Mouse (Mus musculus) neural tube, embryonic 15.5 days (tissue): ENCODE measurements around the gene Ifi27. TPM values are rescaled to one million over a fixed set of nuclear protein-coding genes. Genes with fewer than 3 reads are reported as not detected.
"Not testable (repeated sequence)": the region's sequence is repeated elsewhere in the genome, so short reads cannot be mapped to it uniquely, and the experiment has no call there.

Source experiments
- ATAC-seq: fragments of 200-750 bp; cut with Nextera tagmentation; 2 replicates; pipeline ENCODE4 v1.8.0; 2017; ENCODE audit warnings: mild to moderate bottlenecking, moderate TSS enrichment, moderate library complexity; ENCODE audit not compliant: low FRiP score
- H3K27ac ChIP-seq: fragments of 300-500 bp; sonication (generic); replicated peaks from 2 replicates; pipeline ENCODE4 v1.5.1; 2015; ENCODE audit warnings: mild to moderate bottlenecking, inconsistent platforms
- H3K27me3 ChIP-seq: fragments of 300-500 bp; sonication (generic); replicated peaks from 2 replicates; pipeline ENCODE4 v1.6.1; 2015; ENCODE audit warnings: inconsistent platforms
- H3K36me3 ChIP-seq: fragments of 300-500 bp; sonication (generic); 2 replicates; pipeline ENCODE4 v1.6.1; 2015; ENCODE audit warnings: inconsistent platforms
- H3K4me1 ChIP-seq: fragments of 300-500 bp; sonication (generic); 2 replicates; pipeline ENCODE4 v1.6.1; 2015; ENCODE audit warnings: inconsistent platforms
- H3K4me2 ChIP-seq: fragments of 300-500 bp; sonication (generic); 2 replicates; pipeline ENCODE4 v1.6.1; 2015; ENCODE audit warnings: inconsistent platforms, mild to moderate bottlenecking, moderate library complexity
- H3K4me3 ChIP-seq: fragments of 300-500 bp; sonication (generic); replicated peaks from 2 replicates; pipeline ENCODE4 v1.5.1; 2015; ENCODE audit warnings: mild to moderate bottlenecking, inconsistent platforms
- H3K9ac ChIP-seq: fragments of 300-500 bp; sonication (generic); replicated peaks from 2 replicates; pipeline ENCODE4 v1.6.1; 2015; ENCODE audit warnings: mild to moderate bottlenecking, inconsistent platforms
- H3K9me3 ChIP-seq: fragments of 300-500 bp; sonication (generic); replicated peaks from 2 replicates; pipeline ENCODE4 v1.6.1; 2016; ENCODE audit warnings: inconsistent platforms
- WGBS: fragments of 180-500 bp; shearing (Covaris S2); methylation state at CpG from one replicate; pipeline ENCODE4 v1.1.7; 2015; ENCODE audit warnings: mixed read lengths; 5-methylcytosine and 5-hydroxymethylcytosine counted together
- polyA plus RNA-seq: library from polyadenylated mRNA; unstranded; fragments of >200 nt; fragmentation: Nextera tagmentation; extraction: Ambion mirVana; gene quantifications from 2 replicates; pipeline ENCODE4 v1.2.1, GENCODE M21; 2015

Ifi27 gene
- polyA plus RNA-seq, 1 experiment from 2014 or later, result 14.6 TPM

DNA sequence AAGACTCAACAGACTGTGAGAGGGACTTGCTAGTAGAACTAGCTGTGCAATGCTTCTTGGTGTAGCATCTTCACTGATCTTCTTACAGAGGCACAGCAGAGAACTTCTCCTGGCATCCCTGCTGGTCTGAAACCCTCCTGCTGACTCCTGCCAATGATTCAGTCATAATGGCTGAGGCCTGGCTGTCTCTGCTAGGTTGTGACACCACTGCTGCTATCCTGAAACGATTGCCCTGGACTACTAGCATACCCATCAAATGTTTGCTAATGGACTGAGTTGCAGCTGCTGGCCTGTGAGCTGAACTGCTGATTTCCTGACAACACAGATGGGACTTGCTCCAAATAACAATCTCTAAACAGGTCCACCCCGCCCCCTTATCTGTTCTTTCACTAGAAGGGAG is 40.5 kb downstream of the Ifi27 start:
- no peak overlapping the region for H3K4me2 ChIP-seq
- ATAC-seq, result no peak

DNA sequence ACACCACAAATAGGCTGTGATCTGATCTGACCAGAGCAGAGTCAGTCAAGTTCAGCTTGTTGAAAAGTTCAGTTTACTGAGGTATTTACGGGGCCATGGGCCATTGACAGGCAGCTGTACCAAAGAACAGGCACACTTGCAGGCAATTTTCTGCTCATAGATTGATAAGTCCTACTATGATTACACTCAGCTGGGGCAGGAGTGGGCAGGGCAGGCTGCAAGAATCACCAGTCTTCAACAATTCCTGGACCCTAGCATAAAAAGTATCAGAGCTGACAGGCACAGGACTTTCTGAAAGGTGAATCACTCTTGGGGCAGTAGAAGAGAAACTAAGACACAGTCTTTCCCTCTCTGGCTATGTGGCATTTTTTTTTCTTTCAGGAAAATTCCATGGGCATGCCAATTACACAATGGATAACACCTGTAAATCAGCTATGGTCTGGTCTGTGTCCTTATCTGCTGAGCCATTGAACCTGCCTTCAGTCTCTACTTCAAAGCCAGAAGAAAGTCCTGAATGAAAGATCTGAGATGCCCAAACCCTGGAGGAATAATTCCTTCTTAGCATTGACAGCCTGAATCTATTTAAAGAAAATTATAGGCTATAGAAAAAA is 42.9 kb downstream of the Ifi27 start:
- Histone ChIP-seq H3K4me3 (no peak overlapping the region), H3K9me3 (no peaks in the 10 kb centered on the region), H3K27ac (no peak overlapping the region), H3K4me2 (no peak overlapping the region), H3K4me1 (no peaks in the 10 kb centered on the region), H3K9ac (no peak overlapping the region), H3K36me3 (no peaks in the 10 kb centered on the region), H3K27me3 (no peaks in the 10 kb centered on the region)
- 90% methylated on average over 1 of the region's 1 CpGs for WGBS
- ATAC-seq, result no peak

More for the DNA sequence above, 40.5 kb downstream of the Ifi27 start:
- Histone ChIP-seq H3K9me3 (no peaks in the 10 kb centered on the region), H3K27ac (no peak overlapping the region), H3K4me1 (no peaks in the 10 kb centered on the region), H3K36me3 (no peaks in the 10 kb centered on the region), H3K27me3 (no peaks in the 10 kb centered on the region), H3K9ac (no peak overlapping the region), H3K4me3 (no peak overlapping the region)
- 54% methylated on average over 2 of the region's 2 CpGs for WGBS

DNA sequence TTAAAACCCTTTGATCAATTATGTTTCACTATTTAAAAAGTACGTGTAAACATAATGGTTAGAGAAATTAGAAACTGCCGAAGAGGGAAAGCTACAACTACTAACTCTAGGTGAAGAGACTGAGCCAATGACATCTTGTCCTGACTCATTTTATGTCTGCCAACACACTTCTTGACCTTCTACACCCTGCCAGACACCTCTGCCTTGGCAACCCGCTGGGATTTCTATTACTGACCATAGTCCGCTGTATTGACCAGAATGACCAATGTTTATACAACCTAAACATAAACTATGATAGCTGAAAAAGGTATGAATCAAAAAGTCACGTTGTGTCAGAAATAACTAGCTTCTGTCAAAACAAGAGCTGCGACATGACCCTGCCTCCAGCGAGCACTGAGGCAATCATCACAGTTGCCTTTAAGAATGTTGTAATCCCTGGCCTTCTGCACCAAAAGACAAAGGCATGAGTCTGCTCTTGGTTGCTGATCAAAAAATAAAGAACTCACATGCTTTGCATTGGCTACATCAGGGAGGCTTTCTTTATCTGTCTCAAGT is 43.5 kb downstream of the Ifi27 start:
- no peak for ATAC-seq
- Histone ChIP-seq H3K4me3 (no peak overlapping the region), H3K9ac (no peak overlapping the region), H3K4me1 (no peaks in the 10 kb centered on the region), H3K9me3 (no peaks in the 10 kb centered on the region), H3K27me3 (no peaks in the 10 kb centered on the region), H3K36me3 (no peaks in the 10 kb centered on the region), H3K27ac (no peak overlapping the region), H3K4me2 (no peak overlapping the region)
- WGBS, result 81% methylated on average over 7 of the region's 7 CpGs

DNA sequence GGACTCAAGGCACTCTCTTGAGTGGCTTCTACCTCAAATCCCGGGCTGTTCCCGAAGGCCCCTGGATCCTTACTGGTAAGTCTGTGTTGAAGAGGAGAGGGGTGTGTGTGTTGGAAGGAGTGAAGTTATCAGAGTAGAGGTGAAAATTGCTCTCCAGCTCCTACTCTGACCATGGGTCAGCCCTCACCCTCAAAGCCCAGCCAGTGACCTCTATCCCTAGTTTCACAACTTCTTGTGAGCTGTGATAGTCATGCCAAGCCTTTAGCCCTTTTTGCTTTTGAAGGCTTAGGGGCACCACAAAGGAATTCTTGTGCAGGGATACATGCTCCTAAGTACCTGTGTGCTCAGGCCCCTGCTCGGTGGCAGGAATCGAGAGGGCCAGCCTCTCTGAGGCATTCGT is 47.7 kb downstream of the Ifi27 start:
- H3K9me3 ChIP-seq, result no peaks in the 10 kb centered on the region
- no peaks in the 10 kb centered on the region for H3K4me1 ChIP-seq
- H3K36me3 ChIP-seq, result no peaks in the 10 kb centered on the region
- H3K27ac ChIP-seq, result no peak overlapping the region
- ATAC-seq, result no peak
- no peaks in the 10 kb centered on the region for H3K27me3 ChIP-seq
- H3K4me3 ChIP-seq, result no peak overlapping the region
- no peak overlapping the region for H3K4me2 ChIP-seq
- 83% methylated on average over 5 of the region's 5 CpGs for WGBS
- H3K9ac ChIP-seq, result no peak overlapping the region

DNA sequence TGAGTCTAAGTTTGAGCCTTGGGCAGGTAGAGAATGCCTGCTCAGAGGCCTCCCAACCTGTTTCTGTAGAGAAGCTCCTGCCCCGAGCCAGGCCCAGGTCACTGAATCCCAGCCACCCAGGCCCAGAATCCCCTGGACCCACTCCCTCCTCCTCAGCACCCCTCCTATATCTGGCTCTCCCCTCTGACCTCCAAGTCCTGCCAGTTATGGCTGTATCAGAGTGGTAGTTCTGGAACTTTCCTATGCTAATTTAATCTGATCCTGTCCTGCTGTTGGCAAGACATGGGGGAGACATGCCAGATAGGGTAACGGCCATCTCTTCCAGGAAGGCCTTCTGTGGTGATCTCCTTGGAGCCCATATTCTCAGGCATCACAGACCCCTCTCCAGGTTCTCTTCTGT is 48.8 kb downstream of the Ifi27 start:
- H3K27ac ChIP-seq, result no peak overlapping the region
- no peak for ATAC-seq
- no peak overlapping the region for H3K4me3 ChIP-seq
- H3K9me3 ChIP-seq, result no peaks in the 10 kb centered on the region
- no peaks in the 10 kb centered on the region for H3K4me1 ChIP-seq
- no peak overlapping the region for H3K4me2 ChIP-seq
- WGBS, result 90% methylated on average over 2 of the region's 2 CpGs
- H3K36me3 ChIP-seq, result no peaks in the 10 kb centered on the region
- H3K27me3 ChIP-seq, result no peaks in the 10 kb centered on the region
- H3K9ac ChIP-seq, result no peak overlapping the region

DNA sequence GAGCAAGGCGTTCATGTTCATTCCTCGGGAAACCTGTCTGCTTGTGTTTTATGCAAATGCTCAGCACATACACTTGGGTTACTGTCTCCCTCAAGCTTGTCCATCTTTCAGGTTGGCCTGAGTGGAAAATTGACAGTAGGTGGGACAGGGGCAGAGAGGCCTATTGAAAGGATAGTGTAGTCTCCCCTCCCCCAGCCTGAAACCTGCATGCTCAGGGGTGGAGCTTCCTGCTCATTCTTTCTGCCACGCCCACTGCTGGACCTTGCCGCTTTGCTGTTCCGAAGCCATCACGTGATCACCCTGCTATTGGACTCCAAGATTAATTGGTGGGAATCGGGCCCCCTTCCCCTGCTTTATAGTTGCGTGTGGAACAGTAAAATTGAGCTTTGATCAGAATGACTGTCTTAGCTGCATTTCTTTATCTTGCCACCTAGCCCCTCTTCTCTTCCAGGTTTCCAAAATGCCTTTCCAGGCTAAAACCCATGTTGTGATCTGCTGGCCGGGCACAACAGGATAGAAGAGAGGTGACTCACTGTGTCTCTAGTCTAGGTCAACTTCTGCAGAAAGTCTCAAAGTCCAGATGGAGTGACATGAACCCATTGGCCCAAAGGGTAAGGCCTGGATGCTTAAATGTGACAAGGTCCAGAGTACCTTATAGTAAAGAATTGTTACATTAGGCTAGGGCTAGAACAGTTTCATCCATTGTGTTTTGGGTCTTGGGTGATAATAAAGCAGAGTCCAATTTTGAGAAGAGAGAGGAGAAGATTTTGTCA is 50.4 kb downstream of the Ifi27 start:
- H3K4me2 ChIP-seq, ATAC-seq, H3K9ac ChIP-seq, H3K4me1 ChIP-seq, H3K27me3 ChIP-seq, H3K36me3 ChIP-seq, H3K4me3 ChIP-seq, H3K27ac ChIP-seq, H3K9me3 ChIP-seq: not testable (repeated sequence)
- 58% methylated on average over 9 of the region's 9 CpGs for WGBS

DNA sequence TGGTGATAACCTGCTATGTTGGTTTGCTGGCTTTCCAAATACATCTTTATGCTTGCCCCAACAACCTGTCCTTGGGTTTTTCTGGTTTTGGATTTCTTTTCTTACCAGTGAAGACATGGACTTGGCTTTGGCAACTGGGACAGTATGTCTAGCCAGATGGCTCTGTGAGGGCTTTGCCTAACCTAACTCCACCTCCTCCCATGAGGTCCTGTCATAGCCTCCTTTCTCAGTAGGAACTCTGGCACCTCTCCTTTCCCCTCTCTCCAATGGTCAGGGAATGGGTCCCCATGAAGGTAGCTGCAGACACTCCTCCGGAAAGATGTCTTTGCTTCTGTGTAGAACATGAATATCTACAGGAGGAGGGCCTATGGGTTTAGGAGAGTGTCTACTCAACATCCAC is 52.7 kb downstream of the Ifi27 start:
- no peak overlapping the region for H3K4me3 ChIP-seq
- no peaks in the 10 kb centered on the region for H3K36me3 ChIP-seq
- H3K4me1 ChIP-seq, result no peaks in the 10 kb centered on the region
- ATAC-seq, result no peak
- H3K4me2 ChIP-seq, result no peak overlapping the region
- H3K27me3 ChIP-seq, result no peaks in the 10 kb centered on the region
- H3K9ac ChIP-seq, result no peak overlapping the region
- no peaks in the 10 kb centered on the region for H3K9me3 ChIP-seq
- 93% methylated on average over 1 of the region's 1 CpGs for WGBS
- H3K27ac ChIP-seq, result no peak overlapping the region

DNA sequence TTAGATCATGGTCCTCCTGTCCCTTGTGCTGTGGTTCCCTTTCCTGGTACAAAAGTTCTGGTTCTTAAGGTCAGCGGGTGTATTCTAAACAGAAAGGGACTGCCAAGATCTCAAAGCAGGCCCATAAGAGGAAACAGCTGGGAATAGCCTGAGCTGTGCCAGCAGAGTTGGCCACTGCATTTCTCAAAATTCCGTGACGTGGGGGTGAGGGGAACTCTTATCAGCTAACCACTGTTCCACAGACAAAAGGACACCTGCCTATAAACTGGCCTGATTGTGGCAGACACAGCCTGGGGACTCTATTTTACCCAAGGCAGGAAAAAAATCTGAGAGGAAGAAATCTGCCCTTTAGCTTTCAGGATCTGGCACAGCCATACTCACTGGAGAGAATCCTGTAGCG is 53.3 kb downstream of the Ifi27 start:
- Histone ChIP-seq H3K36me3 (no peaks in the 10 kb centered on the region), H3K4me1 (no peaks in the 10 kb centered on the region), H3K4me3 (no peak overlapping the region), H3K27me3 (no peaks in the 10 kb centered on the region), H3K9me3 (no peaks in the 10 kb centered on the region), H3K4me2 (no peak overlapping the region), H3K27ac (no peak overlapping the region), H3K9ac (no peak overlapping the region)
- no peak for ATAC-seq
- WGBS, result 73% methylated on average over 4 of the region's 4 CpGs

DNA sequence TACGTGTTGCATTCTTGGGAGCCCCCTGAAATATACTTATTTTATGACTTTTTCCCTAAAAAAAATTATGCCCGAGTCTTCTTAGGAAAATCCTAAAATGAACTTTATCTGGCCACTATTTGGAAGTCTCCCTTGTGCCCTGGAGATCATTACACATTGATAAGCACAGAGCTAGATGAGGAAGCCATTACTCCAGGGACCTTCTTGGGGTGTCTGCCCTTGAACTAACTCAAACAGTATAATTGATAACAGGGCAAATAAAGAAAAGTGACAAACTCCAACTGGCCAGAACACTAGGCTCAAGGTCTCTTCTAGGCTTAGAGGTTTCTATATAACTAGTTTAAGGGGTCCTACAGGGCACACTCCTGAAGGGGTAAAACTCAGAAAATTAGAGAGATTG is 53.7 kb downstream of the Ifi27 start:
- no peaks in the 10 kb centered on the region for H3K27me3 ChIP-seq
- H3K36me3 ChIP-seq, result no peaks in the 10 kb centered on the region
- H3K9me3 ChIP-seq, result no peaks in the 10 kb centered on the region
- WGBS, result 73% methylated on average over 2 of the region's 2 CpGs
- H3K4me2 ChIP-seq, result no peak overlapping the region
- no peak overlapping the region for H3K4me3 ChIP-seq
- no peak overlapping the region for H3K9ac ChIP-seq
- H3K4me1 ChIP-seq, result no peaks in the 10 kb centered on the region
- H3K27ac ChIP-seq, result no peak overlapping the region
- ATAC-seq, result no peak

Other genes with a start within 250 kb of the Ifi27 start
- 2.0 and 3.2 TPM in 2 replicates for gene Prima1, start 192.1 kb upstream of the Ifi27 start, polyA plus RNA-seq
- gene Fam181a, start 123.2 kb upstream of the Ifi27 start, polyA plus RNA-seq, result 4.9 and 6.9 TPM in 2 replicates
- gene Asb2, start 78.2 kb upstream of the Ifi27 start, polyA plus RNA-seq, result 2.1 and 3.3 TPM in 2 replicates
- 20.3 and 23.1 TPM in 2 replicates for gene Otub2, start 45.5 kb upstream of the Ifi27 start, polyA plus RNA-seq
- 0.36 and 1.1 TPM in 2 replicates for gene 9330161L09Rik, start 26.4 kb upstream of the Ifi27 start, polyA plus RNA-seq
- 176 and 181 TPM in 2 replicates for gene Ddx24, start 8.4 kb upstream of the Ifi27 start, polyA plus RNA-seq
- 7.5 and 16.4 TPM in 2 replicates for gene Ifi27l2a, start 9.5 kb downstream of the Ifi27 start, polyA plus RNA-seq
- 0.88 TPM in 1 of 2 replicates, not detected in the other for gene Ifi27l2b, start 23.0 kb downstream of the Ifi27 start, polyA plus RNA-seq
- 2.8 and 3.2 TPM in 2 replicates for gene Ppp4r4, start 98.1 kb downstream of the Ifi27 start, polyA plus RNA-seq
- 0.04 and 0.24 TPM in 2 replicates for gene Serpina10, start 197.2 kb downstream of the Ifi27 start, polyA plus RNA-seq
- 0.42 and 3.6 TPM in 2 replicates for gene Serpina6, start 223.0 kb downstream of the Ifi27 start, polyA plus RNA-seq
- gene Serpina16, start 241.9 kb downstream of the Ifi27 start, polyA plus RNA-seq, result 0.09 TPM in 1 of 2 replicates, not detected in the other